Mouse (Mus musculus) liver, embryonic 14 days (tissue): ENCODE results near the gene D5Ertd579e. TPM values are rescaled to one million over a fixed set of nuclear protein-coding genes. Genes with fewer than 3 reads are reported as not detected.

Experiments used
- polyA plus RNA-seq: library from polyadenylated mRNA; depleted of rRNA; stranded (reverse); fragments of >200 nt; gene quantifications from 2 replicates; pipeline ENCODE4 v1.2.3, GENCODE M21; 2012; rRNA removed

Gene D5Ertd579e
- polyA plus RNA-seq = 17.0 and 19.3 TPM in 2 replicates

GRCm38 (mm10) chr5:36695461-36696231 is at the start of gene D5Ertd579e:
TSS of gene D5Ertd579e (minus strand) at chr5:36696024.

DNA sequence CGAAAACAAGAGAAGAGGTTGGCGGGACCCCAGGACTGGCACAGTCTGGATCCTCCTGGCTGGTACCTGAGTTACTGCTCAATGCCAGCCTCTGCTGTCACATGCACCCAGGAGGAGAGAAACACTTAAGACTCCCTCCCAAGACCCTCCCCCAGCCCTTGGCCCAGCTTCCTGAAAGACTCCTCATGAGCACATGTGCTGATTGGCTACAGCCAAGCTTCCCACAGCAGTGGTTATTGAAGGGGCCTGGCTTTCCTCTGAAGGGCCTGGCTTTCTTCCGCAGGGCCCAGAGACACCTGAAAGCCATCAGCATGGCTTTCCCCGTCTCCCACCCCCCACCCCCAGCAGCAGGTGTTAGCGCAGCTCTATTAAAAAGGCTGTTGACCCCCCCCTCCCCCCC is 102.6 kb downstream of the D5Ertd579e start, which contains the start of gene Tbc1d14:
Tbc1d14 (minus strand) TSS at position 101 of the 400 bp plus-strand sequence.

Other genes with a start within 250 kb of the D5Ertd579e start
- gene Grpel1, start 231.0 kb downstream of the D5Ertd579e start, polyA plus RNA-seq = 16.9 and 19.0 TPM in 2 replicates
- gene Tada2b, start 211.7 kb downstream of the D5Ertd579e start, polyA plus RNA-seq = 4.2 and 4.8 TPM in 2 replicates
- 0.12 and 0.15 TPM in 2 replicates for gene Ccdc96, start 211.4 kb downstream of the D5Ertd579e start, polyA plus RNA-seq
- 8.4 and 9.7 TPM in 2 replicates for gene Tbc1d14, start 102.7 kb downstream of the D5Ertd579e start, polyA plus RNA-seq
- gene Bloc1s4, start 52.6 kb upstream of the D5Ertd579e start, polyA plus RNA-seq = 9.8 and 12.0 TPM in 2 replicates
- 78.2 and 84.3 TPM in 2 replicates for gene Mrfap1, start 100.7 kb upstream of the D5Ertd579e start, polyA plus RNA-seq
- 10.3 and 11.9 TPM in 2 replicates for gene Man2b2, start 134.6 kb upstream of the D5Ertd579e start, polyA plus RNA-seq
- 0.01 TPM in 1 of 2 replicates, not detected in the other for gene Ppp2r2c, start 172.5 kb upstream of the D5Ertd579e start, polyA plus RNA-seq